Mouse (Mus musculus) megakaryocyte, embryonic 14.5 days (primary cell): Measurements from ENCODE around the gene Gm11042.

Experiments
- FLI1 ChIP-seq: IDR thresholded peaks from 2 replicates; pipeline ENCODE4 v1.6.1; 2012; ENCODE audit warnings: low read length, inconsistent platforms, mixed read lengths
- GATA1 ChIP-seq: IDR thresholded peaks from 3 replicates; pipeline ENCODE4 v1.6.1; 2012; ENCODE audit warnings: mixed read lengths, low read length, inconsistent platforms, borderline replicate concordance

DNA sequence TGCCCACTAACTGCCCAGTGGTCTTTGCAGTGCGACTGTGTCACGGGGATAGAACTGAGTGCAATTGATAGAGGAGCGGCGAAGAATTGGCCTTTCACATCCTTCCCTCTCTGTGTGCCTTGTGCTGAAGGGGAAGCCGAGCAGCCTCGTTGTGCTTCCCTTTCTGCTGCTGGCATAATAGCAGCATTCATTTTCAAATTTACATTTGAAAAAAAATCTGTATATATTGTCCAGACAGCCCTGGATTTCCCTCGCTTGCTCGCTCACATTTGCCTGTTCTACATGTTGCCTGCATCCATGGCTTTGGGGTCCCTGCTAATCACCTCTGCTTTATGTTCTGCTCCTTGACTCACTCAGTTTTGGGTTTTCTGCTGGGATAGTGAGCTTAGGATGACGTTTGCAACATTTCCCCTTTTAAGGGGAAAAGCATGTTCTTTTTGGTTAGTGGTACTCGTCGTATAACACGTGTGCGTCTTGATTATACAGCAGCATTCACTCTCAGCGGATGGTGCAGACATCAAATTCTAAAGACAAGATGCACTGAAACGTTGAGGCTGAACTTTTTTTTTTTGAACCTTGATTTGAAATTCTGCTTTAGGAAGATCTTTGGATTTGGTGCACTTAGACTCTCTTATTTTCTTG lies 47.4 kb downstream of the Gm11042 start:
- TF ChIP-seq GATA1 (no peak), FLI1 (no peak)
